Mouse (Mus musculus) CH12.LX (cell line): Measurements from ENCODE around the gene Tbcel. TPM values are rescaled to one million over a fixed set of nuclear protein-coding genes. Genes with fewer than 3 reads are reported as not detected.

ENCODE experiments used
- DNase-seq: peaks from one replicate; pipeline ENCODE4 v3.0.0-alpha.2; 2013; ENCODE audit errors: extremely low read depth
- H3K27ac ChIP-seq: 2 replicates; pipeline ENCODE4 v1.5.1; 2012; ENCODE audit warnings: low read depth, mild to moderate bottlenecking, control low read depth, moderate library complexity; ENCODE audit not compliant: insufficient read depth
- H3K27me3 ChIP-seq: replicated peaks from 2 replicates; pipeline ENCODE3; 2012; ENCODE audit warnings: inconsistent platforms
- H3K36me3 ChIP-seq, 2 experiments: replicated peaks in 1 of 2; 2 replicates each; pipeline versions ENCODE3 to v1.6.1; 2012; ENCODE audit warnings: inconsistent platforms in 1 of 2, low read length in 1 of 2, mild to moderate bottlenecking in 1 of 2, mixed read lengths in 1 of 2, moderate library complexity in 1 of 2; ENCODE audit not compliant: control insufficient read depth in 1 of 2, insufficient read depth in 1 of 2
- H3K4me1 ChIP-seq, 2 experiments: 2 replicates each; pipeline ENCODE4 v1.6.1; 2012; ENCODE audit warnings: inconsistent platforms in 1 of 2, moderate library complexity in 1 of 2; ENCODE audit not compliant: insufficient read depth in 2 of 2, control insufficient read depth in 1 of 2
- H3K4me2 ChIP-seq: 2 replicates; pipeline ENCODE4 v1.6.1; 2012; ENCODE audit warnings: low read depth, mild to moderate bottlenecking, control low read depth; ENCODE audit not compliant: poor library complexity, insufficient read depth, severe bottlenecking
- H3K4me3 ChIP-seq, 3 experiments: fragments of 150-350 bp in 1 of 3; sonication (generic) in 1 of 3; replicated peaks in 1 of 3; 2 replicates each; pipeline versions ENCODE3 to v1.5.1; 2011 to 2012; ENCODE audit warnings: low read depth in 2 of 3, low read length in 2 of 3, mild to moderate bottlenecking in 2 of 3, moderate library complexity in 2 of 3, control low read depth in 1 of 3, improper control_type of control experiment in 1 of 3, inconsistent platforms in 1 of 3, mixed read lengths in 1 of 3; ENCODE audit not compliant: poor library complexity in 1 of 3
- H3K79me2 ChIP-seq: replicated peaks from 2 replicates; pipeline ENCODE4 v1.6.1; 2012; ENCODE audit warnings: mild to moderate bottlenecking, moderate library complexity; ENCODE audit not compliant: control insufficient read depth, poor library complexity, insufficient read depth, severe bottlenecking; ENCODE audit errors: extremely low read depth
- H3K9ac ChIP-seq: 2 replicates; pipeline ENCODE4 v1.6.1; 2012; ENCODE audit warnings: low read depth, mild to moderate bottlenecking, control low read depth, moderate library complexity; ENCODE audit not compliant: insufficient read depth
- H3K9me3 ChIP-seq: replicated peaks from 2 replicates; pipeline ENCODE3; 2012; ENCODE audit warnings: low read length, inconsistent platforms, mixed read lengths
- CHD2 ChIP-seq: IDR thresholded peaks from 2 replicates; pipeline ENCODE4 v1.6.1; 2011; ENCODE audit warnings: low read length, improper control_type of control experiment
- CTCF ChIP-seq, 2 experiments: IDR thresholded peaks in 1 of 2; conservative IDR thresholded peaks in 1 of 2; 2 replicates each; pipeline ENCODE4 v1.5.1; 2011 to 2012; ENCODE audit warnings: low read depth in 2 of 2, low read length in 2 of 2, improper control_type of control experiment in 1 of 2, inconsistent platforms in 1 of 2, mild to moderate bottlenecking in 1 of 2, moderate library complexity in 1 of 2
- GABPA ChIP-seq: IDR thresholded peaks from 2 replicates; pipeline ENCODE4 v1.6.1; 2012; ENCODE audit warnings: low read depth, low read length, improper control_type of control experiment, inconsistent platforms; ENCODE audit not compliant: insufficient replicate concordance
- HCFC1 ChIP-seq: IDR thresholded peaks from 2 replicates; pipeline ENCODE4 v1.6.1; 2012; ENCODE audit warnings: low read depth, mild to moderate bottlenecking, inconsistent platforms, low read length, improper control_type of control experiment
- JUN ChIP-seq: IDR thresholded peaks from 2 replicates; pipeline ENCODE4 v1.6.1; 2011; ENCODE audit warnings: low read depth, mild to moderate bottlenecking, low read length, improper control_type of control experiment, moderate library complexity; ENCODE audit not compliant: insufficient read depth
- KAT2A ChIP-seq: IDR thresholded peaks from 2 replicates; pipeline ENCODE4 v1.6.1; 2012; ENCODE audit warnings: low read length, improper control_type of control experiment, inconsistent platforms; ENCODE audit not compliant: insufficient replicate concordance
- MAX ChIP-seq: IDR thresholded peaks from 2 replicates; pipeline ENCODE4 v1.6.1; 2011; ENCODE audit warnings: low read length, improper control_type of control experiment
- MAZ ChIP-seq: IDR thresholded peaks from 2 replicates; pipeline ENCODE4 v1.6.1; 2012; ENCODE audit warnings: low read depth, mild to moderate bottlenecking, inconsistent platforms, low read length, improper control_type of control experiment, moderate library complexity
- POLR2AphosphoS2 ChIP-seq: IDR thresholded peaks from 2 replicates; pipeline ENCODE4 v1.6.1; 2011; ENCODE audit warnings: low read depth, low read length, improper control_type of control experiment
- TCF12 ChIP-seq: IDR thresholded peaks from 2 replicates; pipeline ENCODE4 v1.6.1; 2014; ENCODE audit warnings: low read depth, mild to moderate bottlenecking, inconsistent platforms, low read length, improper control_type of control experiment
- ZC3H11A ChIP-seq: IDR thresholded peaks from 2 replicates; pipeline ENCODE4 v1.6.1; 2012; ENCODE audit warnings: low read depth, mild to moderate bottlenecking, inconsistent platforms, low read length, improper control_type of control experiment
- dilution Hi-C: fragments of 300-500 bp; cut with MboI; formaldehyde crosslinking; loops from 2 replicates; pipeline ENCODE4 v1.14.3; 2020; ENCODE audit warnings: low sequenced_read_pairs; ENCODE audit not compliant: extremely low pct_unique_long_range_greater_than_20kb, extremely low pct_ligation_motif_present
- in situ Hi-C: fragments of 300-500 bp; cut with MboI; formaldehyde crosslinking; loops from 3 replicates; pipeline ENCODE4 v1.14.3; 2019; ENCODE audit warnings: low sequenced_read_pairs, low pct_ligation_motif_present, low pct_unique_long_range_greater_than_20kb, mixed read lengths
- polyA plus RNA-seq: library from polyadenylated mRNA; unstranded; fragments of >175 nt; gene quantifications from 2 replicates; pipeline ENCODE4 v1.2.1, GENCODE M21; 2012; ENCODE audit warnings: low read depth; ENCODE audit not compliant: insufficient read length
- total RNA-seq, 2 experiments: library from RNA; depleted of rRNA; stranded (reverse); fragments of 300-350 nt in 1 of 2; fragments of >200 nt in 1 of 2; gene quantifications; 2 replicates each; pipeline ENCODE4 v1.2.3; 2012 to 2014

Gene Tbcel
- total and polyA plus RNA-seq, 3 experiments: 5.3 to 10.0 (median 5.9) TPM

DNA sequence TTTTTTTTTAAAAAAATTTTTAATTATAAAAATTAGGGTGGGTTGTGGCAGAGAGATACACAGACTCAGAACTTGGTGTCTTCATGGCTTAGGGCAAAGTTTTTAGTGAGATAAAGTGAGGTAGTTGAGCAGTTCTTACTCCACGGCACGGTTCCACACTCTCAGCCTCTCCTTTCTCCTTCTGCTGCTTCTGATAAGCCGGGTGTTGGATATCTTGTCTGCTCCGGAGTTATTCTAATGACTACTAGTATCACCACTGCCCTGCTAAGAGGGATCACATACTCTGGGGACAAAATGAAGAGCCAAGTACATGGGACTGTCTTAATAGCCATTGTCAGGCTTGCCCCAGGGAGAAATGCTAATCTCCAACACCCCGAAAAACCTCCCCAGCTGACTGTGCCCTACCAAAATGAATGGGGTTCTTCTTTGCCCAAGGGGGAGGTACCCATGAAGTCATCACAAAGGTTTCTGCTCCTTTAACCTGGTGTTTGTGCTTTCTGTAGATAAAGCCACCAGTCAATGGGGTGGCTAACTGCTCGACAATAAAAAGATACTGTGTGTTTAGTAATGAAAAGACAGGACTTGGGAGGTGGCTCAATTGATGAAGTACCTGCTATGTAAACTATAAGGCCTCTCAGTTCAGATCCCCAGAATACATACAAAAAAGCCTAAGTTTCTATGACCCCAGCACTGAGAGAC lies 135.8 kb downstream of the Tbcel start:
- no peak for TF ChIP-seq ZC3H11A
- TF ChIP-seq MAZ: no peak
- TF ChIP-seq POLR2AphosphoS2: no peak
- TF ChIP-seq KAT2A: no peak
- TF ChIP-seq HCFC1: no peak
- no peak for TF ChIP-seq MAX
- no peak for TF ChIP-seq CTCF (conservative IDR thresholded peaks at IDR 0.05 in 1 of 2, IDR thresholded peaks at IDR 0.05 in 1 of 2; ENCODE audit: low read depth in 2 of 2, low read length in 2 of 2)
- TF ChIP-seq JUN: no peak
- no peak for TF ChIP-seq CHD2
- no peak for TF ChIP-seq TCF12
- TF ChIP-seq GABPA: no peak
- dilution Hi-C loops: no loop called here
- Histone ChIP-seq H3K27me3 (no peaks in the 10 kb centered on the region), H3K4me2 (no peak overlapping the region), H3K27ac (no peak overlapping the region), H3K79me2 (no peaks in the 10 kb centered on the region), H3K9ac (no peak overlapping the region), H3K36me3 (no peaks in the 10 kb centered on the region), H3K4me3 (no peak overlapping the region), H3K4me1 (no peaks in the 10 kb centered on the region), H3K9me3 (no peaks in the 10 kb centered on the region)
- no peak for DNase-seq
- in situ Hi-C loops: no loop called here

Other genes starting within 250 kb of the Tbcel start
- gene Sc5d, start 243.6 kb downstream of the Tbcel start, total RNA-seq (2012; rRNA removed): 23.3 and 32.0 TPM in 2 replicates
- 89.1 and 111 TPM in 2 replicates for gene Sc5d, start 243.6 kb downstream of the Tbcel start, total RNA-seq (2014; rRNA removed)
- 70.6 and 77.4 TPM in 2 replicates for gene Sc5d, start 243.6 kb downstream of the Tbcel start, polyA plus RNA-seq
- 0.04 TPM in 1 of 2 replicates, not detected in the other for gene Tecta, start 107.9 kb downstream of the Tbcel start, total RNA-seq (2012; rRNA removed)
- gene Tecta, start 107.9 kb downstream of the Tbcel start, total RNA-seq (2014; rRNA removed): not detected in 2 replicates
- 0.09 TPM in 1 of 2 replicates, not detected in the other for gene Tecta, start 107.9 kb downstream of the Tbcel start, polyA plus RNA-seq